Mouse (Mus musculus): ENCODE measurements around the gene Mier2. TPM values are rescaled to one million over a fixed set of nuclear protein-coding genes. Genes with fewer than 3 reads are reported as not detected.

Mier2 gene
- polyA plus RNA-seq, 1 experiment from 2014 or later: 15.6 TPM

DNA sequence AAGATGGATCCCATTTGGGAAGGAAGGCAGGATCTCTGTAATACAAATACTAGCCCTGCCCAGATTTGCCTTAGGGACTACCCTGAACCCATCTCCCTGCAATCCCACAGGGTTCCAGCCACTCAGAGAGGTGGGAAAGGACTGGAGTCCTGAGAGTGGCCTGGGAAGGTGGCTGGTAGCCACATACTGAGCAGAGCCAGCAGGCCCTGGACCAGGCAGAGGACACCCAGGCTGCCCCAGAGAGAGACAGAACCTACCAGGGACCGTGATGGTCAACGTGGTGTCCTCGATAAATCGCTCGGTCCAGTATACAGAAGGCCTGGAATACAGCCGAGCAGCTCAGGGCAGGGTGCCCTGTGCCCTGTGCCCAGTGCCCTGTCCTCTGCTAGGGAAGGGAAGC, 30.1 kb upstream of the Mier2 start:
- WGBS: 88% methylated on average over 6 of the region's 6 CpGs
- TF ChIP-seq CTCF (IDR thresholded peaks at IDR 0.05; ENCODE audit: low read depth): no peak
- Histone ChIP-seq H3K4me2 (replicated peaks; ENCODE audit: low read depth) (no peak overlapping the region), H3K27ac (ENCODE audit: low read depth, low read length) (no peak overlapping the region), H3K27me3 (replicated peaks; ENCODE audit: control insufficient read depth, insufficient read depth, low read length) (no peaks in the 10 kb centered on the region), H3K4me3 (ENCODE audit: low read depth, low read length) (no peak overlapping the region), H3K9me3 (ENCODE audit: control insufficient read depth) (no peaks in the 10 kb centered on the region), H3K4me1 (replicated peaks; ENCODE audit: control insufficient read depth, insufficient read depth, low read length) (no peaks in the 10 kb centered on the region), H3K36me3 (ENCODE audit: control insufficient read depth, insufficient read depth) (no peaks in the 10 kb centered on the region), H3K9ac (ENCODE audit: low read depth, low read length) (no peak overlapping the region)
- no peak for ATAC-seq

DNA sequence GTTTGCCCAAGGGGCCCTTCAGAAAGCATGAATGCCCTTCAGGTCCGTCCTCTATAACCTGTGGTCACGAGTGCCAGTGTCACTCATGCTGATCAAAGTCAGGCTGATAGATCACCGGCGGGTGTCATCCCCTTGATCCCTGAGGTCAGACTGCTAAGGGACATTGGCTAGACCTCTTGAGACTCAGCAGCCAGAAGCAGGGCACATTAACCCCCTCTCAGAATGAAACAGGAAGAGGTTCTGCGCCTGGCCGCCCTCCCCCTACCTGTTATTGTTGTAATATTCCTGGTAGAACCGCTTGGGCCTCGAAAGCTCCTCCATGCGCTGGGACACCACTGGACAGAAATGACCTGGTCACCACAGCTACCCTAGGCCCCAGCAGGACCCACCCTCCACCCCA, 29.4 kb upstream of the Mier2 start:
- no peaks in the 10 kb centered on the region for H3K36me3 ChIP-seq (ENCODE audit: control insufficient read depth, insufficient read depth)
- H3K9me3 ChIP-seq (ENCODE audit: control insufficient read depth): no peaks in the 10 kb centered on the region
- H3K4me3 ChIP-seq (ENCODE audit: low read depth, low read length): no peak overlapping the region
- no peaks in the 10 kb centered on the region for H3K27me3 ChIP-seq (replicated peaks; ENCODE audit: control insufficient read depth, insufficient read depth, low read length)
- ATAC-seq: no peak
- H3K4me2 ChIP-seq (replicated peaks; ENCODE audit: low read depth): no peak overlapping the region
- H3K9ac ChIP-seq (ENCODE audit: low read depth, low read length): no peak overlapping the region
- no peaks in the 10 kb centered on the region for H3K4me1 ChIP-seq (replicated peaks; ENCODE audit: control insufficient read depth, insufficient read depth, low read length)
- WGBS: 75% methylated on average over 9 of the region's 9 CpGs
- TF ChIP-seq CTCF (IDR thresholded peaks at IDR 0.05; ENCODE audit: low read depth): no peak
- no peak overlapping the region for H3K27ac ChIP-seq (ENCODE audit: low read depth, low read length)

DNA sequence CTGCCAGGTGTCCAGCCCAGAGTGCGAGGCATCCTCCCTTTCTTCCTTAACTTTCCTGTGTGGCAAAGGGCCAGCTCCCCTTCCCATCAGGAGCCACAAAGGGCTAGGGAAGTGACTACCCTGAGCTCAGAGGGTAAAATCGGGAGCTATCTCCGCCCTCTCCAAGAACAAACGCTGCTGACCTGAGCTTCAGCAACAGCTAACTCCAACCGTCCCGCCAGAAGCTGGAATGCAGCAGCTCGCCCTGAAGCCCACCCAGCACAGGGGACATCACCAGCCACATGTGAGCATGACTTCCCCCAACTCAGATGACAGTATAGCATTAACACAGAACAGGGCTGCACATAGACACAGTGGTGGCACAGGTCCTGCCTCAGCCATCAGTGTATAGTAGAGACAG, 29.0 kb upstream of the Mier2 start:
- 48% methylated on average over 7 of the region's 7 CpGs for WGBS
- Histone ChIP-seq H3K36me3 (ENCODE audit: control insufficient read depth, insufficient read depth) (no peaks in the 10 kb centered on the region), H3K9me3 (ENCODE audit: control insufficient read depth) (no peaks in the 10 kb centered on the region), H3K27me3 (replicated peaks; ENCODE audit: control insufficient read depth, insufficient read depth, low read length) (no peaks in the 10 kb centered on the region), H3K4me1 (replicated peaks; ENCODE audit: control insufficient read depth, insufficient read depth, low read length) (no peaks in the 10 kb centered on the region), H3K4me3 (ENCODE audit: low read depth, low read length) (no peak overlapping the region), H3K27ac (ENCODE audit: low read depth, low read length) (no peak overlapping the region), H3K4me2 (replicated peaks; ENCODE audit: low read depth) (no peak overlapping the region), H3K9ac (ENCODE audit: low read depth, low read length) (no peak overlapping the region)
- ATAC-seq: no peak
- no peak for TF ChIP-seq CTCF (IDR thresholded peaks at IDR 0.05; ENCODE audit: low read depth)

DNA sequence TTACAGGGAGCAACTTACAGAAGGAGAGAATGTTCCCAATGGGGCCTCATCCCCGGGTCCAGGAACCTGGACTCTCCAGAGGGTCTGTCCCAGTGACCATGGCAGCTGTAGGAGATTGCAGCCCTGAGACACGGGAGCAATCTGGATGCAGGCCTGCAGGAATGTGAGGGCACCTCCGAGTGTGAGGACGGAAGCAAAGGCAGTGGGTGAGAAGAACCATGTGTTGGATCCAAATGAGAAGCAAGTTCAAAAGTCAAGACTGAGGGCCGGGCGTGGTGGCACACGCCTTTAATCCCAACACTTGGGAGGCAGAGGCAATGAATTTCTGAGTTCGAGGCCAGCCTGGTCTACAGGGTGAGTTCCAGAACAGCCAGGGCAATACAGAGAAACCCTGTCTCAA, 26.5 kb upstream of the Mier2 start:
- no peaks in the 10 kb centered on the region for H3K9me3 ChIP-seq (ENCODE audit: control insufficient read depth)
- H3K36me3 ChIP-seq (ENCODE audit: control insufficient read depth, insufficient read depth): no peaks in the 10 kb centered on the region
- H3K9ac ChIP-seq (ENCODE audit: low read depth, low read length): no peak overlapping the region
- no peak overlapping the region for H3K27ac ChIP-seq (ENCODE audit: low read depth, low read length)
- WGBS: 86% methylated on average over 8 of the region's 8 CpGs
- no peak overlapping the region for H3K4me3 ChIP-seq (ENCODE audit: low read depth, low read length)
- no peak for ATAC-seq
- H3K4me2 ChIP-seq (replicated peaks; ENCODE audit: low read depth): no peak overlapping the region
- TF ChIP-seq CTCF (IDR thresholded peaks at IDR 0.05; ENCODE audit: low read depth): no peak
- H3K27me3 ChIP-seq (replicated peaks; ENCODE audit: control insufficient read depth, insufficient read depth, low read length): no peaks in the 10 kb centered on the region
- H3K4me1 ChIP-seq (replicated peaks; ENCODE audit: control insufficient read depth, insufficient read depth, low read length): no peaks in the 10 kb centered on the region

DNA sequence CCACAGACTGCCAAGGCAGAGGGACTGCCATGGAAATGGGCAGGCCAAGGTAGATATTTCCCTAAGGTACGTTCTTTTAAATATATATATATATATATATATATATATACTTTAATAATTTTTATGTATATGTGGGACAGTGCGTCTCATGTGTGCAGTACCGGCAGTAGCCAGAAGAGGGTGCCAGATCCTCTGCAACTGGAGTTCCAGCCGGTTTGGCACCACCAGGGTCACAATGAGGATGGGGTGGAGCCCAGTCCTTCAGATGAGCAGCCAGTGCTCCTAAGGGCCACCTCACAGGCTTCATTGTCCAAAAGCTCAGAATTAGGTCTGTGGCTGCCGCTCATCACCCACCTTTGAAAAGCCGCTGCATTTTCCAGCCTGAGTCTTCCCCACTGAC, 25.8 kb upstream of the Mier2 start:
- peak; percentile 68 for TF ChIP-seq CTCF (IDR thresholded peaks at IDR 0.05; ENCODE audit: low read depth)
- ATAC-seq: no peak
- Histone ChIP-seq H3K4me3 (ENCODE audit: low read depth, low read length) (no peak overlapping the region), H3K27ac (ENCODE audit: low read depth, low read length) (no peak overlapping the region), H3K4me2 (replicated peaks; ENCODE audit: low read depth) (no peak overlapping the region), H3K4me1 (replicated peaks; ENCODE audit: control insufficient read depth, insufficient read depth, low read length) (no peaks in the 10 kb centered on the region), H3K36me3 (ENCODE audit: control insufficient read depth, insufficient read depth) (no peaks in the 10 kb centered on the region), H3K9ac (ENCODE audit: low read depth, low read length) (no peak overlapping the region), H3K9me3 (ENCODE audit: control insufficient read depth) (no peaks in the 10 kb centered on the region), H3K27me3 (replicated peaks; ENCODE audit: control insufficient read depth, insufficient read depth, low read length) (no peaks in the 10 kb centered on the region)
- WGBS: 49% methylated on average over 6 of the region's 6 CpGs

DNA sequence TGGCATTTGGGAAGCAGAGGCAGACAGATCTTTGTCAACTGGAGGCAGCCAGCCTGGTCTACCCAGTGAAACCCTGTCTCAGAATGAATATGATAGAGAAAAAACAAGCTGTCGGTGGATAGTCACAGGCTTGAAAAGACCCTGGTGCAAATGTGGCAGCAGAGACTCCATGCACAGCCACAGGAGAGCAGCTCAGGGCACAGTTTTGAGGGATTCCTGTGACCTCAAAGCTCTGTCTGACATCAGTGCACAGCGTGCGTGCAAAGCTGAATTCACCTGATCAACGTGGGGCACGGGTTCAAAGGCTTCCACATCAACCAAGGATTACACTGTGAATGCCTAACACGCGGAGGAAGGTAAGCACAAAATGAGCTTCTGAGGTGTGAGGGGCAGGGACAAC, 25.4 kb upstream of the Mier2 start:
- no peaks in the 10 kb centered on the region for H3K36me3 ChIP-seq (ENCODE audit: control insufficient read depth, insufficient read depth)
- WGBS: 75% methylated on average over 7 of the region's 7 CpGs
- no peaks in the 10 kb centered on the region for H3K4me1 ChIP-seq (replicated peaks; ENCODE audit: control insufficient read depth, insufficient read depth, low read length)
- H3K4me3 ChIP-seq (ENCODE audit: low read depth, low read length): no peak overlapping the region
- no peak overlapping the region for H3K27ac ChIP-seq (ENCODE audit: low read depth, low read length)
- H3K4me2 ChIP-seq (replicated peaks; ENCODE audit: low read depth): no peak overlapping the region
- H3K27me3 ChIP-seq (replicated peaks; ENCODE audit: control insufficient read depth, insufficient read depth, low read length): no peaks in the 10 kb centered on the region
- no peaks in the 10 kb centered on the region for H3K9me3 ChIP-seq (ENCODE audit: control insufficient read depth)
- ATAC-seq: no peak
- H3K9ac ChIP-seq (ENCODE audit: low read depth, low read length): no peak overlapping the region
- TF ChIP-seq CTCF (IDR thresholded peaks at IDR 0.05; ENCODE audit: low read depth): no peak

DNA sequence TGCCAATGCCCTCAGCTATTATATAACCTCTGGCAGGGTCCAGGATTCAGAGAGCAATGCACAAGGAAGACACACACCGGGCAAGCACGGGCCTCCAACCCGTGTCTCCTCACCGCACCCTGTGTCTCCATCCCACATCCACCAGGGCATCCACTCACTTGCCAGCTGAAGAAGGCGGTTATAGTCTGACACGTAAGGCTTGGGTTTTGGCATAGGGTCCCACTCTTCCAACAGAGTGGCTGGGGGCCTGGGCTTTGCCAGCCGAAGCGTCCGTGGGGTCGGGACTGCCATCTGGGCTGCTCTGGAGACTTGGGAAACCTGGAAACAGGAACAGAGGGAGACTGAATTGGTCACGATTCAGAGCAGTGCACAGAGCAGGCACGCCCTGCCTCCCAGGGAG, 24.8 kb upstream of the Mier2 start:
- Histone ChIP-seq H3K4me2 (replicated peaks; ENCODE audit: low read depth) (no peak overlapping the region), H3K36me3 (ENCODE audit: control insufficient read depth, insufficient read depth) (no peaks in the 10 kb centered on the region), H3K9ac (ENCODE audit: low read depth, low read length) (no peak overlapping the region), H3K27ac (ENCODE audit: low read depth, low read length) (no peak overlapping the region), H3K4me1 (replicated peaks; ENCODE audit: control insufficient read depth, insufficient read depth, low read length) (no peaks in the 10 kb centered on the region), H3K4me3 (ENCODE audit: low read depth, low read length) (no peak overlapping the region), H3K9me3 (ENCODE audit: control insufficient read depth) (no peaks in the 10 kb centered on the region), H3K27me3 (replicated peaks; ENCODE audit: control insufficient read depth, insufficient read depth, low read length) (no peaks in the 10 kb centered on the region)
- ATAC-seq: no peak
- no peak for TF ChIP-seq CTCF (IDR thresholded peaks at IDR 0.05; ENCODE audit: low read depth)
- 78% methylated on average over 12 of the region's 12 CpGs for WGBS

Measured in intestine, postnatal 0 days (tissue).